Mouse (Mus musculus) lung, embryonic 15.5 days (tissue): ENCODE results near the gene Cntln. TPM values are rescaled to one million over a fixed set of nuclear protein-coding genes. Genes with fewer than 3 reads are reported as not detected.

Experiments
- ATAC-seq: fragments of 200-750 bp; cut with Nextera tagmentation; 2 replicates; pipeline ENCODE4 v1.8.0; 2017; ENCODE audit warnings: moderate number of reproducible peaks, borderline replicate concordance; ENCODE audit not compliant: low FRiP score, low TSS enrichment; ENCODE audit errors: extremely low read depth
- H3K27ac ChIP-seq: fragments of 300-500 bp; sonication (generic); 2 replicates; pipeline ENCODE4 v1.5.1; 2015; ENCODE audit warnings: moderate library complexity, mild to moderate bottlenecking, inconsistent platforms
- H3K27me3 ChIP-seq: fragments of 300-500 bp; sonication (generic); 2 replicates; pipeline ENCODE4 v1.6.1; 2015; ENCODE audit warnings: inconsistent platforms
- H3K36me3 ChIP-seq: fragments of 300-500 bp; sonication (generic); 2 replicates; pipeline ENCODE4 v1.6.1; 2015; ENCODE audit warnings: inconsistent platforms
- H3K4me1 ChIP-seq: fragments of 300-500 bp; sonication (generic); 2 replicates; pipeline ENCODE4 v1.6.1; 2015; ENCODE audit warnings: inconsistent platforms
- H3K4me2 ChIP-seq: fragments of 300-500 bp; sonication (generic); 2 replicates; pipeline ENCODE4 v1.6.1; 2015; ENCODE audit warnings: inconsistent platforms, mild to moderate bottlenecking, moderate library complexity
- H3K4me3 ChIP-seq: fragments of 300-500 bp; sonication (generic); 2 replicates; pipeline ENCODE4 v1.5.1; 2015; ENCODE audit warnings: mild to moderate bottlenecking, inconsistent platforms
- H3K9ac ChIP-seq: fragments of 300-500 bp; sonication (generic); 2 replicates; pipeline ENCODE4 v1.6.1; 2015; ENCODE audit warnings: inconsistent platforms
- H3K9me3 ChIP-seq: fragments of 300-500 bp; sonication (generic); 2 replicates; pipeline ENCODE4 v1.6.1; 2016; ENCODE audit warnings: inconsistent platforms
- WGBS: fragments of 180-500 bp; shearing (Covaris S2); methylation state at CpG from one replicate; pipeline ENCODE4 v1.1.7; 2015; 5-methylcytosine and 5-hydroxymethylcytosine counted together
- polyA plus RNA-seq: library from polyadenylated mRNA; unstranded; fragments of >200 nt; fragmentation: Nextera tagmentation; extraction: Ambion mirVana; gene quantifications from 2 replicates; pipeline ENCODE4 v1.2.1, GENCODE M21; 2015

The Cntln gene
- polyA plus RNA-seq, 1 experiment from 2014 or later: 13.3 TPM

GRCm38 (mm10) chr4:84942651-84943050 is 58.5 kb downstream of the Cntln start:
- WGBS: 86% methylated on average over 2 of the region's 2 CpGs
- H3K4me1 ChIP-seq: no peaks in the 10 kb centered on the region
- no peaks in the 10 kb centered on the region for H3K9me3 ChIP-seq
- no peak overlapping the region for H3K4me2 ChIP-seq
- no peak overlapping the region for H3K9ac ChIP-seq
- no peak overlapping the region for H3K27ac ChIP-seq
- no peaks in the 10 kb centered on the region for H3K36me3 ChIP-seq
- no peak for ATAC-seq
- no peak overlapping the region for H3K4me3 ChIP-seq
- H3K27me3 ChIP-seq: no peaks in the 10 kb centered on the region

DNA sequence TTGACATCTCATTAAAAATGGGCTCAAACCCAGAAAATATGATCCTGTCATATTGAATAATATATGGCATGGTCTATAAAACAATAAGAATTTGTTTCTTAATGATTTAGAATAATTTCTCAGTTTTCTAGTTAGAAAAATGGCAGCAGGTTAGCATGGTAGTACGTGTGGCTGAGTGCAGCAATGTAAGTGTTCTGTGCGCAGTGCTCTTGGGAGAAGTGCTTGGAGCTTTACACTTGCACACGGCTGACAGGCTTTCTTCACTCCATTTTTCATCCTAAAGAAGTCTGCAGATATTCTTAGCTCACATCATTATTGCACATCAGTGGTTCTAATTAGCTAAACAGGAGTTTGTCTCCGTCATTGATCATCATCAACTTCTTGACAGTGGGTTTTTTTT is 60.0 kb downstream of the Cntln start:
- H3K4me3 ChIP-seq: no peak overlapping the region
- no peak overlapping the region for H3K4me2 ChIP-seq
- no peaks in the 10 kb centered on the region for H3K27me3 ChIP-seq
- no peaks in the 10 kb centered on the region for H3K36me3 ChIP-seq
- WGBS: 55% methylated on average over 4 of the region's 4 CpGs
- no peak overlapping the region for H3K9ac ChIP-seq
- no peaks in the 10 kb centered on the region for H3K4me1 ChIP-seq
- no peak overlapping the region for H3K27ac ChIP-seq
- ATAC-seq: no peak
- H3K9me3 ChIP-seq: no peaks in the 10 kb centered on the region

DNA sequence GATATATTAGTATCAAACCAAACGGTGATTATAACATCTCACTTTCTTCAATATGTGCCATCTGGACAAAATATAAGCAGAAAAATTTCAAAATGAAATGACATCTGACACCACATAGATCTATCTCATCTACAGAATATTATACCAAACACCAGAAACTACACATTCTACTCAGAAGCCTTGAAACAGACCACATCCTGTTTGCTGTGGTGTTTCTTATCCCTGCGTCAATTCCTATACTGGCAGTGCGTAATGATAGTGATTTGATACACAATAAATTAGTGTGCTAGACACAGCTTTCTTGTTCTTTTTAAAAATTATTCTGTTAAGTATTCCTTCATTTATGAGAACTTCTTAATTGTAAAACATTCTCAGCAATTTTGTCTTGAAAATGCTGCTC is 62.3 kb downstream of the Cntln start:
- Histone ChIP-seq H3K27me3 (no peaks in the 10 kb centered on the region), H3K4me3 (no peak overlapping the region), H3K27ac (no peak overlapping the region), H3K4me2 (no peak overlapping the region), H3K4me1 (no peaks in the 10 kb centered on the region), H3K9me3 (no peaks in the 10 kb centered on the region), H3K9ac (no peak overlapping the region), H3K36me3 (no peaks in the 10 kb centered on the region)
- 75% methylated on average over 3 of the region's 3 CpGs for WGBS
- ATAC-seq: no peak

- no peak overlapping the region for H3K27ac ChIP-seq
- H3K9ac ChIP-seq: no peak overlapping the region
- no peak for ATAC-seq
- H3K4me2 ChIP-seq: no peak overlapping the region
- H3K4me3 ChIP-seq: no peak overlapping the region
- no peaks in the 10 kb centered on the region for H3K9me3 ChIP-seq
- WGBS: 52% methylated on average over 7 of the region's 7 CpGs
- no peaks in the 10 kb centered on the region for H3K36me3 ChIP-seq
- no peaks in the 10 kb centered on the region for H3K27me3 ChIP-seq
- no peaks in the 10 kb centered on the region for H3K4me1 ChIP-seq
Observed at GRCm38 (mm10) chr4:84976875-84977646, 93.0 kb downstream of the Cntln start.

DNA sequence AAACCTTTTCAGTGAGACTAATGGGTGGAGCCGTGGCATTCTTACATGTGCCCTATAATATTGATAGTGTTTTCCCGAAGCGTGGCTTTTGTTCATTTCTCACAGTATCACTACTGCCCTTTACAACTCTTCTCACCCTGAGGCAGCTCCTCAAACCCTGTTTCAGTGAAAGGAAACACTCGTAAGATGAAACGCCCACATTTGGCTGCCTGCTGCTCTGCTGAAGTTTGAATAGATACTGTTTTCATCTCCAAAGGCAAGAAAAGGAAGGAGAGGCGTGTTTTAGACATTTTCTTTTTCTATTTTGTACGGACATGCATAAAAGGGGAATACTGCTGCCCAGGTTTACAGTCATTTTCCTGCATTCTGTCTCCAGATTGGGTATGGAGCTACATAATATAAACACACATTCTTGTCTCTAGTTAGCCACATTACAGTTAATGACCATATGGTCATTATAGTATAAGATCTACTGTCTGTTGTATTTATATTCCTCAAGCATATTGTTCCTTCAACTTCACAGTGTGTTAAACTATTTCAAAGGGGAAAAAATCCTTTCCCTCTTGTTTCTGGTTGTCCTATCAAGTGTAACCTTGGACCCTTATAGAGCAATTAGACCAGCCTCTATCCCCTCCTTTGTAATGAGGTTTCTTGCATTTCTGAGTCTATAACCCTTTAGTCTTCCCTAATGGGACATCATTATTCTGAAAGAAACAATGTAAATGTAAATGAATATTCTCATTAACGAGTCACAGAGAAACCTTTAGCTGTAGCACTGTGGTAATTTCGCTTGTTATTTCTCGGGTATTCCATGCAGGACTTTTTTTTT is 111.6 kb downstream of the Cntln start:
- no peak overlapping the region for H3K4me3 ChIP-seq
- H3K27me3 ChIP-seq: no peaks in the 10 kb centered on the region
- no peaks in the 10 kb centered on the region for H3K9me3 ChIP-seq
- ATAC-seq: no peak
- 81% methylated on average over 10 of the region's 10 CpGs for WGBS
- H3K36me3 ChIP-seq: no peaks in the 10 kb centered on the region
- H3K9ac ChIP-seq: no peak overlapping the region
- H3K4me1 ChIP-seq: no peaks in the 10 kb centered on the region
- H3K27ac ChIP-seq: no peak overlapping the region
- no peak overlapping the region for H3K4me2 ChIP-seq

GRCm38 (mm10) chr4:85005581-85005980 is 121.5 kb downstream of the Cntln start:
- no peak overlapping the region for H3K4me2 ChIP-seq
- no peaks in the 10 kb centered on the region for H3K9me3 ChIP-seq
- no peak overlapping the region for H3K4me3 ChIP-seq
- 70% methylated on average over 6 of the region's 6 CpGs for WGBS
- no peak for ATAC-seq
- no peak overlapping the region for H3K9ac ChIP-seq
- no peak overlapping the region for H3K27ac ChIP-seq
- no peaks in the 10 kb centered on the region for H3K27me3 ChIP-seq
- H3K36me3 ChIP-seq: no peaks in the 10 kb centered on the region
- no peaks in the 10 kb centered on the region for H3K4me1 ChIP-seq

- no peaks in the 10 kb centered on the region for H3K4me1 ChIP-seq
- no peak overlapping the region for H3K4me2 ChIP-seq
- H3K9me3 ChIP-seq: no peaks in the 10 kb centered on the region
- 78% methylated on average over 3 of the region's 3 CpGs for WGBS
- H3K27me3 ChIP-seq: no peaks in the 10 kb centered on the region
- no peak overlapping the region for H3K9ac ChIP-seq
- ATAC-seq: no peak
- H3K27ac ChIP-seq: no peak overlapping the region
- H3K4me3 ChIP-seq: no peak overlapping the region
- H3K36me3 ChIP-seq: no peaks in the 10 kb centered on the region
Observed at GRCm38 (mm10) chr4:85006789-85007188, 122.7 kb downstream of the Cntln start.

GRCm38 (mm10) chr4:85010846-85011245 is 126.7 kb downstream of the Cntln start:
- no peaks in the 10 kb centered on the region for H3K9me3 ChIP-seq
- no peak overlapping the region for H3K27ac ChIP-seq
- H3K36me3 ChIP-seq: no peaks in the 10 kb centered on the region
- H3K4me3 ChIP-seq: no peak overlapping the region
- no peaks in the 10 kb centered on the region for H3K4me1 ChIP-seq
- no peak for ATAC-seq
- H3K9ac ChIP-seq: no peak overlapping the region
- no peak overlapping the region for H3K4me2 ChIP-seq
- no peaks in the 10 kb centered on the region for H3K27me3 ChIP-seq

DNA sequence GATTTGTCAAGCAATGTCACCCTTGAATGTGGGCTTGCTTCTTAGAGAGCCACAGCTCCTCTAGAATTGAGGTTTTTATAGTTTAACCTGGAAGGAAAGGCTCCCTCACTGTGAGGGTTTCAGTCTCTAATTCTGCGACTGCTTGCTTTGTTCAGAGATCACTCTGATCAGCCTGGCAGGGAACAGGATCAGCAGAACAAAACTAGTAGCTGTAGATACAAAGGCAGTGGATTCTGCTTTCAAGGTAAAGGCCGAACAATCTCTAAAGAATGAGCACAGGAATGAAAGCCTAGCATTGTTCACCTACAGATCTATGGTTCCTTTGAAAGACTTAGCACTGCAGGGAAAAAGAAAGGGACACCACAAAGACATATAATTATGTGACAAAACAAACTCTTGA is 161.6 kb downstream of the Cntln start:
- H3K4me3 ChIP-seq: no peak overlapping the region
- no peak overlapping the region for H3K27ac ChIP-seq
- no peak overlapping the region for H3K9ac ChIP-seq
- ATAC-seq: no peak
- no peaks in the 10 kb centered on the region for H3K27me3 ChIP-seq
- 63% methylated on average over 2 of the region's 2 CpGs for WGBS
- H3K4me2 ChIP-seq: no peak overlapping the region
- no peaks in the 10 kb centered on the region for H3K4me1 ChIP-seq
- no peaks in the 10 kb centered on the region for H3K9me3 ChIP-seq
- H3K36me3 ChIP-seq: no peaks in the 10 kb centered on the region

- Histone ChIP-seq H3K27ac (no peak overlapping the region), H3K4me2 (no peak overlapping the region), H3K4me3 (no peak overlapping the region), H3K36me3 (no peaks in the 10 kb centered on the region), H3K9me3 (no peaks in the 10 kb centered on the region), H3K9ac (no peak overlapping the region), H3K27me3 (no peaks in the 10 kb centered on the region), H3K4me1 (no peaks in the 10 kb centered on the region)
- ATAC-seq: no peak
- 71% methylated on average over 8 of the region's 8 CpGs for WGBS
Observed at GRCm38 (mm10) chr4:85049933-85050553, 165.9 kb downstream of the Cntln start.

GRCm38 (mm10) chr4:85054616-85055015 is 170.5 kb downstream of the Cntln start:
- Histone ChIP-seq H3K4me2 (no peak overlapping the region), H3K4me1 (no peaks in the 10 kb centered on the region), H3K27ac (no peak overlapping the region), H3K4me3 (no peak overlapping the region), H3K27me3 (no peaks in the 10 kb centered on the region), H3K9ac (no peak overlapping the region), H3K36me3 (no peaks in the 10 kb centered on the region), H3K9me3 (no peaks in the 10 kb centered on the region)
- 65% methylated on average over 1 of the region's 1 CpGs for WGBS
- no peak for ATAC-seq

GRCm38 (mm10) chr4:85059598-85059997 is 175.5 kb downstream of the Cntln start:
- H3K36me3 ChIP-seq: no peaks in the 10 kb centered on the region
- no peaks in the 10 kb centered on the region for H3K4me1 ChIP-seq
- no peaks in the 10 kb centered on the region for H3K9me3 ChIP-seq
- H3K4me2 ChIP-seq: no peak overlapping the region
- H3K4me3 ChIP-seq: no peak overlapping the region
- no peak for ATAC-seq
- no peak overlapping the region for H3K27ac ChIP-seq
- H3K9ac ChIP-seq: no peak overlapping the region
- 81% methylated on average over 2 of the region's 2 CpGs for WGBS
- H3K27me3 ChIP-seq: no peaks in the 10 kb centered on the region
